Mouse (Mus musculus) CH12.LX (cell line): ENCODE data around the gene Zbtb20. TPM values are rescaled to one million over a fixed set of nuclear protein-coding genes. Genes with fewer than 3 reads are reported as not detected.

Experiments
- DNase-seq: peaks from one replicate; pipeline ENCODE4 v3.0.0-alpha.2; 2013; ENCODE audit errors: extremely low read depth
- H3K27ac ChIP-seq: 2 replicates; pipeline ENCODE4 v1.5.1; 2012; ENCODE audit warnings: low read depth, mild to moderate bottlenecking, control low read depth, moderate library complexity; ENCODE audit not compliant: insufficient read depth
- H3K27me3 ChIP-seq: replicated peaks from 2 replicates; pipeline ENCODE3; 2012; ENCODE audit warnings: inconsistent platforms
- H3K36me3 ChIP-seq, 2 experiments: replicated peaks in 1 of 2; 2 replicates each; pipeline versions ENCODE3 to v1.6.1; 2012; ENCODE audit warnings: inconsistent platforms in 1 of 2, low read length in 1 of 2, mild to moderate bottlenecking in 1 of 2, mixed read lengths in 1 of 2, moderate library complexity in 1 of 2; ENCODE audit not compliant: control insufficient read depth in 1 of 2, insufficient read depth in 1 of 2
- H3K4me1 ChIP-seq, 2 experiments: 2 replicates each; pipeline ENCODE4 v1.6.1; 2012; ENCODE audit warnings: inconsistent platforms in 1 of 2, moderate library complexity in 1 of 2; ENCODE audit not compliant: insufficient read depth in 2 of 2, control insufficient read depth in 1 of 2
- H3K4me2 ChIP-seq: 2 replicates; pipeline ENCODE4 v1.6.1; 2012; ENCODE audit warnings: low read depth, mild to moderate bottlenecking, control low read depth; ENCODE audit not compliant: poor library complexity, insufficient read depth, severe bottlenecking
- H3K4me3 ChIP-seq, 3 experiments: fragments of 150-350 bp in 1 of 3; sonication (generic) in 1 of 3; replicated peaks in 1 of 3; 2 replicates each; pipeline versions ENCODE3 to v1.5.1; 2011 to 2012; ENCODE audit warnings: low read depth in 2 of 3, low read length in 2 of 3, mild to moderate bottlenecking in 2 of 3, moderate library complexity in 2 of 3, control low read depth in 1 of 3, improper control_type of control experiment in 1 of 3, inconsistent platforms in 1 of 3, mixed read lengths in 1 of 3; ENCODE audit not compliant: poor library complexity in 1 of 3
- H3K79me2 ChIP-seq: replicated peaks from 2 replicates; pipeline ENCODE4 v1.6.1; 2012; ENCODE audit warnings: mild to moderate bottlenecking, moderate library complexity; ENCODE audit not compliant: control insufficient read depth, poor library complexity, insufficient read depth, severe bottlenecking; ENCODE audit errors: extremely low read depth
- H3K9ac ChIP-seq: 2 replicates; pipeline ENCODE4 v1.6.1; 2012; ENCODE audit warnings: low read depth, mild to moderate bottlenecking, control low read depth, moderate library complexity; ENCODE audit not compliant: insufficient read depth
- H3K9me3 ChIP-seq: replicated peaks from 2 replicates; pipeline ENCODE3; 2012; ENCODE audit warnings: low read length, inconsistent platforms, mixed read lengths
- CHD2 ChIP-seq: IDR thresholded peaks from 2 replicates; pipeline ENCODE4 v1.6.1; 2011; ENCODE audit warnings: low read length, improper control_type of control experiment
- E2F4 ChIP-seq: IDR thresholded peaks from 2 replicates; pipeline ENCODE4 v1.6.1; 2011; ENCODE audit warnings: low read depth, low read length, improper control_type of control experiment; ENCODE audit not compliant: insufficient replicate concordance
- EP300 ChIP-seq: IDR thresholded peaks from 2 replicates; pipeline ENCODE4 v1.6.1; 2011; ENCODE audit warnings: low read length, improper control_type of control experiment
- ETS1 ChIP-seq: conservative IDR thresholded peaks from 2 replicates; pipeline ENCODE4 v1.6.1; 2012; ENCODE audit warnings: low read depth, mild to moderate bottlenecking, inconsistent platforms, low read length, improper control_type of control experiment, moderate library complexity
- GABPA ChIP-seq: IDR thresholded peaks from 2 replicates; pipeline ENCODE4 v1.6.1; 2012; ENCODE audit warnings: low read depth, low read length, improper control_type of control experiment, inconsistent platforms; ENCODE audit not compliant: insufficient replicate concordance
- JUN ChIP-seq: IDR thresholded peaks from 2 replicates; pipeline ENCODE4 v1.6.1; 2011; ENCODE audit warnings: low read depth, mild to moderate bottlenecking, low read length, improper control_type of control experiment, moderate library complexity; ENCODE audit not compliant: insufficient read depth
- KAT2A ChIP-seq: IDR thresholded peaks from 2 replicates; pipeline ENCODE4 v1.6.1; 2012; ENCODE audit warnings: low read length, improper control_type of control experiment, inconsistent platforms; ENCODE audit not compliant: insufficient replicate concordance
- MAFK ChIP-seq: IDR thresholded peaks from 2 replicates; pipeline ENCODE4 v1.6.1; 2011; ENCODE audit warnings: low read length, improper control_type of control experiment; ENCODE audit not compliant: insufficient replicate concordance
- MXI1 ChIP-seq: IDR thresholded peaks from 2 replicates; pipeline ENCODE4 v1.6.1; 2011; ENCODE audit warnings: mild to moderate bottlenecking, low read depth, low read length, improper control_type of control experiment
- MYC ChIP-seq: IDR thresholded peaks from 2 replicates; pipeline ENCODE4 v1.6.1; 2011; ENCODE audit warnings: low read depth, mild to moderate bottlenecking, improper control_type of control experiment, low read length
- NRF1 ChIP-seq: IDR thresholded peaks from 2 replicates; pipeline ENCODE4 v1.6.1; 2014; ENCODE audit warnings: low read depth, mild to moderate bottlenecking, inconsistent platforms, low read length, improper control_type of control experiment, moderate library complexity
- SMC3 ChIP-seq: IDR thresholded peaks from 2 replicates; pipeline ENCODE4 v1.6.1; 2011; ENCODE audit warnings: low read depth, low read length, improper control_type of control experiment
- TBP ChIP-seq: conservative IDR thresholded peaks from 2 replicates; pipeline ENCODE4 v1.6.1; 2011; ENCODE audit warnings: low read depth, low read length, improper control_type of control experiment
- UBTF ChIP-seq: IDR thresholded peaks from 2 replicates; pipeline ENCODE4 v1.6.1; 2012; ENCODE audit warnings: low read depth, mild to moderate bottlenecking, inconsistent platforms, low read length, improper control_type of control experiment, moderate library complexity
- ZKSCAN1 ChIP-seq: IDR thresholded peaks from 2 replicates; pipeline ENCODE4 v1.6.1; 2012; ENCODE audit warnings: low read depth, inconsistent platforms, low read length, improper control_type of control experiment, borderline replicate concordance
- dilution Hi-C: fragments of 300-500 bp; cut with MboI; formaldehyde crosslinking; loops from 2 replicates; pipeline ENCODE4 v1.14.3; 2020; ENCODE audit warnings: low sequenced_read_pairs; ENCODE audit not compliant: extremely low pct_unique_long_range_greater_than_20kb, extremely low pct_ligation_motif_present
- in situ Hi-C: fragments of 300-500 bp; cut with MboI; formaldehyde crosslinking; loops from 3 replicates; pipeline ENCODE4 v1.14.3; 2019; ENCODE audit warnings: low sequenced_read_pairs, low pct_ligation_motif_present, low pct_unique_long_range_greater_than_20kb, mixed read lengths
- polyA plus RNA-seq: library from polyadenylated mRNA; unstranded; fragments of >175 nt; gene quantifications from 2 replicates; pipeline ENCODE4 v1.2.1, GENCODE M21; 2012; ENCODE audit warnings: low read depth; ENCODE audit not compliant: insufficient read length
- total RNA-seq, 2 experiments: library from RNA; depleted of rRNA; stranded (reverse); fragments of 300-350 nt in 1 of 2; fragments of >200 nt in 1 of 2; gene quantifications; 2 replicates each; pipeline ENCODE4 v1.2.3; 2012 to 2014

The Zbtb20 gene
- total and polyA plus RNA-seq, 3 experiments, result 24.9 to 58.0 (median 51.6) TPM

- TF ChIP-seq EP300 (peak; percentile 92), E2F4 (peak; percentile 71; the same call in 1 of the 2 replicates), TBP (peak; percentile 87)
These were observed 488.3 kb downstream of the Zbtb20 start (continued) for GRCm38 (mm10) chr16:43363751-43364515.

GRCm38 (mm10) chr16:43364516-43364910 lies 488.8 kb downstream of the Zbtb20 start:
- H3K27ac ChIP-seq, result peak overlapping the region; percentile 91
- dilution Hi-C loops (no loop called here), in situ Hi-C loops (no loop called here)
- H3K9ac ChIP-seq, result peak overlapping the region; percentile 96
- H3K79me2 ChIP-seq, result peaks cover 7% of the 10 kb centered on the region; the same call in 1 of the 2 replicates
- H3K4me3 ChIP-seq, result peak overlapping the region; percentile 32 to 63 (median 49)
- H3K36me3 ChIP-seq, result peaks cover 0 to 3% of the 10 kb centered on the region in 2 experiments
- DNase-seq, result no peak
- H3K4me2 ChIP-seq, result peak overlapping the region; percentile 99
- H3K27me3 ChIP-seq, result no peaks in the 10 kb centered on the region
- peaks cover 13 to 40% of the 10 kb centered on the region in 2 experiments for H3K4me1 ChIP-seq
- no peaks in the 10 kb centered on the region for H3K9me3 ChIP-seq
- TF ChIP-seq UBTF, result no peak
- TF ChIP-seq, all 38 proteins: peak for 0

GRCm38 (mm10) chr16:43365277-43365676 lies 489.6 kb downstream of the Zbtb20 start:
- peaks cover 0 to 3% of the 10 kb centered on the region in 2 experiments for H3K36me3 ChIP-seq
- H3K27me3 ChIP-seq, result no peaks in the 10 kb centered on the region
- TF ChIP-seq ETS1 (no peak), NRF1 (no peak), JUN (no peak)
- dilution Hi-C loops, result no loop called here
- peak overlapping the region; percentile 99; the same call in 1 of the 2 replicates for H3K4me2 ChIP-seq
- peaks cover 7% of the 10 kb centered on the region; the same call in 1 of the 2 replicates for H3K79me2 ChIP-seq
- H3K27ac ChIP-seq, result no peak overlapping the region
- 0 out of 2 replicates have a peak overlapping the region, but pooled peaks have one; percentile 96 for H3K9ac ChIP-seq
- H3K4me3 ChIP-seq, result no peak overlapping the region
- in situ Hi-C loops, result no loop called here
- H3K9me3 ChIP-seq, result no peaks in the 10 kb centered on the region
- H3K4me1 ChIP-seq, result peaks cover 13 to 40% of the 10 kb centered on the region in 2 experiments
- no peak for DNase-seq

DNA sequence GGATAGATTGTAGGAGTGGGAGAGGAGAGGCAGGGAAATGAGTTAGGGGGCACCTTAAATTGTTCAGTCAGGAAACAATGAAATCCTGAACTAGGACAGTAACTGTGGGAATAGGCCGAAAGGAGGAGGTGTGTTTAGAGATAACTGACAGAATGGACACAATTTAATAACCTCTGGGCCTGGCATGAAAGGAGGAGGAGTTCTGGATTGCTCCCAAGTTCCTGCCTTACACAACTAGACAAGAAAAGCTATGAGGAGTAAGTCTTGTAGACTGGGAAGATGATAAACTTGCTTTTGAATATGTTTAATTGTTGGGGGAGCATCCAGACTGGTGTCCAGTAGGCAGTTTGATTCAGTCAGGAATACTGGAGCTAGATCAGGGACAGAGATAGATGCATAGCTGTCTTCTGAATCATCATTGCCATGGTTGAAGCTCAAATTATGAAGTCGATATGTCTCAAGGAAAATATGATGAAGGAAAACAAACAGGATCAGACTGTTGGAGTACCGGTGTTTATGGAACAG lies 494.9 kb downstream of the Zbtb20 start:
- no peak overlapping the region for H3K4me3 ChIP-seq
- no peaks in the 10 kb centered on the region for H3K27me3 ChIP-seq
- DNase-seq, result no peak
- TF ChIP-seq MAFK (no peak), ZKSCAN1 (no peak), KAT2A (no peak), MXI1 (no peak), GABPA (no peak), MYC (no peak), CHD2 (no peak), SMC3 (no peak)
- peaks cover 4 to 9% of the 10 kb centered on the region in 2 experiments; a peak in 2 of 4 replicates for H3K4me1 ChIP-seq
- peaks cover 0 to 7% of the 10 kb centered on the region in 2 experiments for H3K36me3 ChIP-seq
- H3K9me3 ChIP-seq, result no peaks in the 10 kb centered on the region
- no peak overlapping the region for H3K4me2 ChIP-seq
- 0 out of 2 replicates have a peak, but pooled peaks cover 2% of the 10 kb centered on the region for H3K79me2 ChIP-seq
- H3K27ac ChIP-seq, result no peak overlapping the region
- no peak overlapping the region for H3K9ac ChIP-seq
- in situ Hi-C loops, result no loop called here
- dilution Hi-C loops, result no loop called here
